Mouse (Mus musculus): ENCODE measurements around the gene Psmd9. TPM values are rescaled to one million over a fixed set of nuclear protein-coding genes. Genes with fewer than 3 reads are reported as not detected.
A peak's percentile ranks its signal among the peaks of the same experiment; 100 is the strongest.

Gene Psmd9
- polyA plus RNA-seq, 1 experiment from 2014 or later = 77.6 TPM

DNA sequence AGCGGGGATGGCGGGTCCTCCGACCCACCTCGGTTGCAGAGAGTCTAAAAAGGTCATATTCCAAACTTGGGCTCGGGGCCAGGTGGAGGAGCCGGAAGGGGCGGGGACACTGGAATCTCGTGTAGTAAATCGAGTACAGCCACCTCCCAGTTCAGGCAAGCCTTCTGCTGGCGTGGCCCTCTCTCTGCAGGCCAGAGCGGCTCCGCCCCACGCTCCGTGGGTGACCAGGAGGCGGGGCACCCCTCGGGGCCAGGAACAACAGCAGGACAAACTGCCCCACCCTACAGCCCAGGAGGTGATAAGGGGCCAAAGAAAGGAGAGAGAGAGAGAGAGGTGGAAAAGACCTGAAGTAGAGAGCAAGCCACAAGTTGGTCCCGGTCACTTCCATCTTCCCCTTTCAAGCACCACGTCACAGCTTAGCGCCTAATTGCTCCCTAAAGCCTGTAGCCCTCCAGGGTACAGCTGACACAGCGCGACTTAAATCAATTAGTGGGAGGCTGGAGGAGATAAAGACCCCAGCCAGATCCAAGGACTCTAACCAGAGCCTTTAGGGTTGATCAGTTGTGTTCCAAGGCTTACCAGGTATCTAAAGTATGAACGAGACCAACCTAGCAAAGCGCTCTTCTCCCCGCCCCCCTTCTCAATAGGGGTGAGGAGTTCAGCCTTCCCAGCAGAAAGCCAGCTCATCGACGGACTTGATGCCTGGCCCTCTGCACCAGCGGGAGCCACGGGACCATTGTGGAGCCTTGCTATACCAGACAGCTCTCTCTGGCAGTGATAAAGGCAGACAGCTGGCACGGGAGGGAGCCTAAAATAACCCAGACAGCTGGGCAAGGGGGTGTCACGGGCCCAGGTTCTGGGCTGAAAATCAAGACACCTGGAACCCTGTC lies 33.5 kb upstream of the Psmd9 start:
- Histone ChIP-seq H3K36me3 (ENCODE audit: control insufficient read depth, insufficient read depth, low read length) (no peaks in the 10 kb centered on the region), H3K4me1 (ENCODE audit: control insufficient read depth, insufficient read depth, low read length) (peaks cover 62% of the 10 kb centered on the region), H3K4me2 (ENCODE audit: low read length) (peak overlapping the region; percentile 87), H3K4me3 (ENCODE audit: low read depth, low read length) (peak overlapping the region; percentile 94), H3K27ac (ENCODE audit: low read length) (peak overlapping the region; percentile 100), H3K9me3 (replicated peaks; ENCODE audit: control insufficient read depth, low read length, poor library complexity, severe bottlenecking) (no peaks in the 10 kb centered on the region), H3K27me3 (ENCODE audit: control insufficient read depth, insufficient read depth, low read depth, low read length) (no peaks in the 10 kb centered on the region), H3K9ac (ENCODE audit: low read depth, low read length) (peak overlapping the region; percentile 100)
- ATAC-seq = no peak
- WGBS = 3% methylated on average over 30 of the region's 30 CpGs

DNA sequence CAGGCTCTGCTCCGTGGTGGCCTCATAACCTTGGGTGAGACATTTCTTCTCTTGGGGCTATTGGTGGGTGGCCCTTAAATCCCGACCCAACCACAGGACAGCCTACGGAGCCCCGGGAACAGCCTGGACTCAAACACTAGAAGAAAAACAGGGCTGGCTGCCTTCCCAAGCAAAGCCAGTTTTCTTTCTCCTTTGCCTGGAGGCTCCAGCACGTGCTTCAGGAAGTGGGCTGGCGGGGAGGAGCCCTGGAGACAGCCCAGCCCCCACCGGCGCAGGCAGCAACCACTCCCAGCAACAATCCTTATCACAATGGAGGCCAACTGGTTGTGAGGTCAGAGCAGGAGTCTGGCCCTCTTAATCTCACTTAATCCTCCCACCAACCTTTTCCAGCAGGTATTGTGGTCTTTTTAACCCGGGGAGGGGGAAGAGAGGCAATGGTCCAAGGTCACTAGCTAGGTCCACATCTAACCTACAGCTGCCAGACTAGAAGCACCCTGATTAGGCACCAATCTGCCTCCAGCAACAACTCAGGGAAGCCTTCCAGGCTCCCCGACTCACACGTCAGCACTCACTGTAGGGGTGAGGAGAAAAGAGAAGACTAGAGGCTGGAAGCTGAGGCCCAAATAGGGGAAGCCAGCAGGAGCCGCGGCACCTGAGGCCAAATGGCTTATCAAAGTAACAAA lies 32.7 kb upstream of the Psmd9 start:
- peaks cover 60% of the 10 kb centered on the region for H3K4me1 ChIP-seq (ENCODE audit: control insufficient read depth, insufficient read depth, low read length)
- no peaks in the 10 kb centered on the region for H3K9me3 ChIP-seq (replicated peaks; ENCODE audit: control insufficient read depth, low read length, poor library complexity, severe bottlenecking)
- under 1% methylated on average over 13 of the region's 13 CpGs for WGBS
- peak overlapping the region; percentile 87 for H3K4me2 ChIP-seq (ENCODE audit: low read length)
- no peaks in the 10 kb centered on the region for H3K36me3 ChIP-seq (ENCODE audit: control insufficient read depth, insufficient read depth, low read length)
- ATAC-seq = no peak
- no peaks in the 10 kb centered on the region for H3K27me3 ChIP-seq (ENCODE audit: control insufficient read depth, insufficient read depth, low read depth, low read length)
- H3K27ac ChIP-seq (ENCODE audit: low read length) = peak overlapping the region; percentile 100
- H3K9ac ChIP-seq (ENCODE audit: low read depth, low read length) = peak overlapping the region; percentile 100
- H3K4me3 ChIP-seq (ENCODE audit: low read depth, low read length) = peak overlapping the region; percentile 94

DNA sequence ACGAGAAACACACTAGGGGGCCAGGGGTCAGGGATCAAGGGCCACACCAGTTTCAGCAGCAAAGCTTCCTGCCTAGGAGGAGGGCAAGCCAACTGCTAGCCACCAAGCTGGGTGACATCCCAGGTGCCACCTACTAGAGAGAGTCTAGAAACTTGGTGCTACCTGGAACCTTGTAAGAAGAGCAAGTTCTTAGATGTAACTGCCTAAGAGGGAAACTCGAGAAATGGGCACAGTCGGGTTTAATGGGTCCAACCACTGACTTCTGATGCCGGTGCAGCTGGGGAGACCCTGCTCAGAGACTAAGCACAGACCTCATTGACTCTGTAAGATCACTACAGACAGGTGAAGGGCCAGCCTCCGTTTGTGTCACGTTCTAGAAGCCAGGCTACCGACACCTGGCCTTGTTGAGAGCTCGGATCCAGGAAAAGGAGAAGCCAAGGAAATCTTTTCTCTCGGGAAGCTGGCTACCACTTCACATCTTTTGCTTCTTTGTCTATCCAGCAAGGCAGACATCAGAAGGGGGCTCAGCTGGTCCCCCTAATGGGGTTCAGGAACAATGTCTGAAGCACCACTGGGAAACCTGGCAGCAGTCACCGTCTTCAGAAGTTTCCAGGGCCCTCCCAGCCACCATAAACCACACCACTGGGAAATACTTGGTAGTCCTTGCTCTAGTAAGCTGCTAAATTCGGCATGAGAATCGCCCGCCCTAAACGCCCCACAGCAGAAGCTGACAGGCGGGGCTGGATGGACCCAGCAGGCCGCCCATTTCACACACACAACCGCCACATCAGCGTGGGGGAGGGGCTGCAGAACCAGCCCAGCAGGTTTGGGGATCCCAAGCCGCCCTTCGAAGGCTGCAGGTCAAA lies 31.9 kb upstream of the Psmd9 start:
- Histone ChIP-seq H3K27me3 (ENCODE audit: control insufficient read depth, insufficient read depth, low read depth, low read length) (no peaks in the 10 kb centered on the region), H3K4me3 (ENCODE audit: low read depth, low read length) (peak overlapping the region; percentile 94), H3K4me1 (ENCODE audit: control insufficient read depth, insufficient read depth, low read length) (peaks cover 53% of the 10 kb centered on the region), H3K9me3 (replicated peaks; ENCODE audit: control insufficient read depth, low read length, poor library complexity, severe bottlenecking) (no peaks in the 10 kb centered on the region), H3K27ac (ENCODE audit: low read length) (peak overlapping the region; percentile 100), H3K9ac (ENCODE audit: low read depth, low read length) (peak overlapping the region; percentile 100), H3K36me3 (ENCODE audit: control insufficient read depth, insufficient read depth, low read length) (no peaks in the 10 kb centered on the region), H3K4me2 (ENCODE audit: low read length) (peak overlapping the region; percentile 87)
- WGBS = 1% methylated on average over 20 of the region's 20 CpGs
- ATAC-seq = no peak

DNA sequence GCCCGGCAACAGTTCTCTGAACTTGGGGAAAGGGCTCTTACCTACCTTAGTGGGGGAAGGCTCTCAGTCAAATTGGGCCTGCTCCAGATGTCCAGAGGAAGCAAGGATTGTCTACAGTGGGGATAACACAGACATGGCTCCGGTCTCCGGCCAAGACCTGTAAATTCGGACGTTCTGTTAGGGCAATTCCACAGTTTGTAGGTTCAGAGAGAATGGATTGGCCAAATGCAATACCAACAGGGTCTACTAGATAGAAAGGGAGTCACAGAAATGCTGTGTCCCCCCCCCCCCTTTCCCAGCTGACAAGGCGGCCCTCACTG lies 31.3 kb upstream of the Psmd9 start:
- Histone ChIP-seq H3K27ac (ENCODE audit: low read length) (peak overlapping the region; percentile 100), H3K9ac (ENCODE audit: low read depth, low read length) (peak overlapping the region; percentile 100), H3K9me3 (replicated peaks; ENCODE audit: control insufficient read depth, low read length, poor library complexity, severe bottlenecking) (no peaks in the 10 kb centered on the region), H3K4me2 (ENCODE audit: low read length) (peak overlapping the region; percentile 87), H3K4me3 (ENCODE audit: low read depth, low read length) (peak overlapping the region; percentile 94), H3K36me3 (ENCODE audit: control insufficient read depth, insufficient read depth, low read length) (no peaks in the 10 kb centered on the region), H3K4me1 (ENCODE audit: control insufficient read depth, insufficient read depth, low read length) (peaks cover 47% of the 10 kb centered on the region), H3K27me3 (ENCODE audit: control insufficient read depth, insufficient read depth, low read depth, low read length) (no peaks in the 10 kb centered on the region)
- no peak for ATAC-seq
- under 1% methylated on average over 5 of the region's 6 CpGs for WGBS

DNA sequence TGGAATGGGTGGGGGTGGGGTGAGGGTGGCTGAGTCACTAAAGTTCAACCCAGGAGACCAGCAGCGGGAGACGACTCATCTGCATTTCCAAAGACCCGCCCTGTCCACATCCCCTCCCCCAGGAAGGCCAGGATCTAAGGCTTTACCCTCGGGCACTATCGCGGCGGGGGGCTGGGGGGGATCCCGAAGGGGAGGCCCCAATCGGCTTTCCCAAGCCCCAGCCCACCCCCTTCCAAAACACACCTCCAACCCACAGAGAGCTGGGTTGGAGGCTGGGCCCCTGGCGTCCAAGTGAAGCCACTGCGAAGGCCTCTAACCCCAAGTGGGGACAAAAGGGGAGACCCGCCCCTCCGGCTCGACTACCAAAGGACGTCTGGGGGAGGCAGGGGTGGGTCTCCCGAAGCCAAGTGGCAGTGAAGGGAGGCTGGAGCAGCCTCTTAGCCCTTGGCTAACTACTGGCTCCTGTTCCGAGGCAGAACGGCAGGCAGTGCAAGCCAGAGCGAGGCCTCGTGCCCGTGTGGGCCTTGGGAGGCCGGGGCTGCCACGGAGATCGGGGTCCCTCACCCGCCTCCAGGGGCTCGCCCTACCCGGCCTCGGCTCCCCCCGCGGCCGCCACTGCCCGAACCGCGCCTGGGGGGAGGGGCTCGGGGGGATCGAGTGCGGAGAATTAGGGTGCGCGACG lies 30.8 kb upstream of the Psmd9 start:
- H3K27me3 ChIP-seq (ENCODE audit: control insufficient read depth, insufficient read depth, low read depth, low read length) = no peaks in the 10 kb centered on the region
- peak overlapping the region; percentile 94 for H3K4me3 ChIP-seq (ENCODE audit: low read depth, low read length)
- peak overlapping the region; percentile 100 for H3K27ac ChIP-seq (ENCODE audit: low read length)
- 0% methylated on average over 26 of the region's 40 CpGs for WGBS
- H3K9me3 ChIP-seq (replicated peaks; ENCODE audit: control insufficient read depth, low read length, poor library complexity, severe bottlenecking) = no peaks in the 10 kb centered on the region
- peaks cover 43% of the 10 kb centered on the region for H3K4me1 ChIP-seq (ENCODE audit: control insufficient read depth, insufficient read depth, low read length)
- H3K9ac ChIP-seq (ENCODE audit: low read depth, low read length) = peak overlapping the region; percentile 100
- H3K36me3 ChIP-seq (ENCODE audit: control insufficient read depth, insufficient read depth, low read length) = no peaks in the 10 kb centered on the region
- H3K4me2 ChIP-seq (ENCODE audit: low read length) = peak overlapping the region; percentile 87
- no peak for ATAC-seq

DNA sequence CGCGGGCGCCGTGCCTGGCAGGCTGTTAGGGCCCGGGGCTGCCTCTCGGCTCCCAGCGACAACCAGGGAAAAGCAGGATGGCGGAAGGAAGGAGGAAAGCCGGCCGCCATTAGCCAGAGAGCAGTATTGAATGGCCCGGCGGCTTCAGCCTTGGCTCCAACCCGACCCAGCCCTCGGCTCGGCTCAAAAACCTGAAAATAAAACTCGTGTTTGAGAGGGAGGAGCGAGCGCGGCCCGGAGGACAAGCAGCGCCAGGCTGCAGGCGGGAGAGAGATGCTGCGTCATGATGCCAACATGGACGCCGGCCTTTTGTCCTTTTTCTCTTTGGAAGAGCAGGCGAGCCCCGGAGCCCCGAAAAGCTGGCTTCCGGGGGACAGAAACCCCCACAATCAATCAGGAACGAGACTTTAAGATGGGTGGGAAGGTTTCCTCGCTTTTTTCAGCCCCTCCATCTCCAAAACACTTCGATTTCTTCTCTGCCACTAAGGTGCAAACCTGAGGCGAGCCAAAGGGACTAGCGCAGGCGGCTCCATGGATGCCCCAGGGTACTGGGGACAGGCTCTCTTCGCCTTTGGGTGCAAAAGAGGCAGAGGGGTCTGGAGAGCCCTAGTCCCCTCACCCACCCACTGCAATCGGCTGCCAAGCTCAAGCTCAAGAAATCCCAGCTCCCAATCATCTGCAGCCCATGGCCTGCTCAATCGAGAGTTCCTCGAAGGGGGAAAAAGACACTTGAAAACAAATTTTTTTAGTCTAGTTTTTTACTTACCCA lies 30.1 kb upstream of the Psmd9 start:
- Histone ChIP-seq H3K27me3 (ENCODE audit: control insufficient read depth, insufficient read depth, low read depth, low read length) (no peaks in the 10 kb centered on the region), H3K9ac (ENCODE audit: low read depth, low read length) (peak overlapping the region; percentile 100), H3K4me1 (ENCODE audit: control insufficient read depth, insufficient read depth, low read length) (peaks cover 40% of the 10 kb centered on the region), H3K36me3 (ENCODE audit: control insufficient read depth, insufficient read depth, low read length) (no peaks in the 10 kb centered on the region), H3K4me2 (ENCODE audit: low read length) (peak overlapping the region; percentile 87), H3K4me3 (ENCODE audit: low read depth, low read length) (peak overlapping the region; percentile 94), H3K9me3 (replicated peaks; ENCODE audit: control insufficient read depth, low read length, poor library complexity, severe bottlenecking) (no peaks in the 10 kb centered on the region), H3K27ac (ENCODE audit: low read length) (peak overlapping the region; percentile 100)
- ATAC-seq = no peak
- under 1% methylated on average over 39 of the region's 39 CpGs for WGBS

DNA sequence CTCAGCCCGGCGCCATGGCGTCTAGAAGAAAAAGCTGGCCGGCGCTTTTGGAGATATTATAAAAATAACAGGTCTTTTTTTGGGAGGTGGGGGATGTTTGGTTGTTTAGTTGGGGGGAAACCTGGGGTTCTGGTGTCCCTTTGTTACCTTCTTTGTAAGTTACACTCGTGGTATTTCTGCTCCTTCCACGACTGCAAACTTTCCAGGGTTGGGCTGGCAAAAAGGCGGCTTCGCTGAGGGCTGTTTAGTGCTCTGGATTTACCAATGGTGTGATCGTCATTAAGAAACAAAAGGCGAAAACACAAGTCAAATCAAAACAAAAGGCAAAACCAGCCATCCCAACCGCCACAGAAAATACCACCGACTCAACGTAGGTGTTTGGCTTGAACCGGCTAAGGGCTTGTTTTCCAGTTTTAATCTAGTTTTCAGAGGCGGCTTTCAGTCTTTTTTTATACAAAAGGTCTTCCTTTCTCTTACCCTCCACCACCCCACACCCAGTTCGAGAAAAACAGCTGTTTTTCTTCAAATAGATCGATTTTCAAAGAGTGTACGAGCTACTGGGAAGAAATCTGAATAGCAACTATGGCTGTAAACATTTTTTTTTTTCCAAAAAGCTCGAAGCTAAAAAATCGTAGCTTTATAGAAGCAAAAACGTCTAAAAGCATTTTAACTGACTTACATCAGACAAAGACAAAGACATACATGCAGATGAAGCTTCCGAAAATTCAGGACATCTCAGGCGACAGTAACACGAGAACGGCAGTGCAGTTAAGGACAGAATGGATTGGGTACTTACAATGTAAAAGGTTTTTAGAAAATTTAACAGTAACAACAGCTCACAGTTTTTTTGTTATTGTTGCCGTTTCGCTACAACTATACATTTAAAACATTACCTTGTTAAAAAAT lies 29.2 kb upstream of the Psmd9 start:
- ATAC-seq = no peak
- Histone ChIP-seq H3K4me3 (ENCODE audit: low read depth, low read length) (peak overlapping the region; percentile 94), H3K36me3 (ENCODE audit: control insufficient read depth, insufficient read depth, low read length) (no peaks in the 10 kb centered on the region), H3K9me3 (replicated peaks; ENCODE audit: control insufficient read depth, low read length, poor library complexity, severe bottlenecking) (no peaks in the 10 kb centered on the region), H3K4me2 (ENCODE audit: low read length) (peak overlapping the region; percentile 87), H3K27me3 (ENCODE audit: control insufficient read depth, insufficient read depth, low read depth, low read length) (no peaks in the 10 kb centered on the region), H3K9ac (ENCODE audit: low read depth, low read length) (peak overlapping the region; percentile 100), H3K4me1 (ENCODE audit: control insufficient read depth, insufficient read depth, low read length) (peaks cover 40% of the 10 kb centered on the region), H3K27ac (ENCODE audit: low read length) (peak overlapping the region; percentile 100)
- WGBS = under 1% methylated on average over 28 of the region's 28 CpGs
